Mouse (Mus musculus) embryonic fibroblast, embryonic 13.5 days (primary cell): ENCODE data around the gene Gga2.

Experiments used
- CTCF ChIP-seq: IDR thresholded peaks from 2 replicates; pipeline ENCODE4 v1.5.1; 2011; ENCODE audit warnings: mild to moderate bottlenecking, control low read depth, low read length, moderate library complexity, borderline replicate concordance; ENCODE audit not compliant: insufficient read depth
- POLR2A ChIP-seq: IDR thresholded peaks from 2 replicates; pipeline ENCODE4 v1.6.1; 2011; ENCODE audit warnings: low read depth, mild to moderate bottlenecking, control low read depth, low read length, moderate library complexity

- TF ChIP-seq POLR2A = no peak
- no peak for TF ChIP-seq CTCF
Observed at GRCm38 (mm10) chr7:122015734-122016133, 5.3 kb downstream of the Gga2 start.
